Mouse (Mus musculus) limb, embryonic 10.5 days (tissue): ENCODE data around the gene Sbk2. TPM values are rescaled to one million over a fixed set of nuclear protein-coding genes. Genes with fewer than 3 reads are reported as not detected.
A peak's percentile ranks its signal among the peaks of the same experiment; 100 is the strongest.

Experiments
- DNase-seq: peaks from one replicate; pipeline ENCODE4 v3.0.0-alpha.2; 2017; ENCODE audit warnings: low spot score
- H3K27ac ChIP-seq: fragments of 300-500 bp; sonication (generic); 2 replicates; pipeline ENCODE4 v1.5.1; 2016; ENCODE audit warnings: mild to moderate bottlenecking
- H3K27me3 ChIP-seq: fragments of 300-500 bp; sonication (generic); 2 replicates; pipeline ENCODE4 v1.6.1; 2016; ENCODE audit warnings: low read depth, mild to moderate bottlenecking; ENCODE audit not compliant: poor library complexity, severe bottlenecking
- H3K36me3 ChIP-seq: fragments of 300-500 bp; sonication (generic); 2 replicates; pipeline ENCODE4 v1.6.1; 2016; ENCODE audit warnings: mild to moderate bottlenecking, moderate library complexity
- H3K4me1 ChIP-seq: fragments of 300-500 bp; sonication (generic); 2 replicates; pipeline ENCODE4 v1.6.1; 2016
- H3K4me3 ChIP-seq: fragments of 300-500 bp; sonication (generic); 2 replicates; pipeline ENCODE4 v1.5.1; 2016; ENCODE audit warnings: mild to moderate bottlenecking, moderate library complexity
- H3K9me3 ChIP-seq: fragments of 300-500 bp; sonication (generic); replicated peaks from 2 replicates; pipeline ENCODE4 v1.6.1; 2016; ENCODE audit warnings: mild to moderate bottlenecking
- WGBS: fragments of 180-500 bp; shearing (Covaris S2); methylation state at CpG from one replicate; pipeline ENCODE4 v1.1.7; 2016; 5-methylcytosine and 5-hydroxymethylcytosine counted together
- polyA plus RNA-seq: library from polyadenylated mRNA; unstranded; fragments of >200 nt; fragmentation: Nextera tagmentation; extraction: Ambion mirVana; gene quantifications from 2 replicates; pipeline ENCODE4 v1.2.1, GENCODE M21; 2016

Gene Sbk2
- polyA plus RNA-seq, 1 experiment from 2014 or later: 0.10 TPM

GRCm38 (mm10) chr7:4943223-4943815 lies 20.9 kb downstream of the Sbk2 start:
- no peaks in the 10 kb centered on the region for H3K27me3 ChIP-seq
- WGBS: 21% methylated on average over 15 of the region's 15 CpGs
- H3K4me1 ChIP-seq: peaks cover 4% of the 10 kb centered on the region
- DNase-seq: peak; percentile 91
- peak overlapping the region; percentile 43 for H3K4me3 ChIP-seq
- H3K36me3 ChIP-seq: no peaks in the 10 kb centered on the region
- H3K27ac ChIP-seq: peak overlapping the region; percentile 69
- no peaks in the 10 kb centered on the region for H3K9me3 ChIP-seq

GRCm38 (mm10) chr7:4942673-4943072 lies 21.5 kb downstream of the Sbk2 start:
- Histone ChIP-seq H3K27ac (no peak overlapping the region), H3K36me3 (no peaks in the 10 kb centered on the region), H3K27me3 (no peaks in the 10 kb centered on the region), H3K9me3 (no peaks in the 10 kb centered on the region), H3K4me3 (no peak overlapping the region), H3K4me1 (peaks cover 4% of the 10 kb centered on the region)
- DNase-seq: no peak
- 61% methylated on average over 5 of the region's 5 CpGs for WGBS

GRCm38 (mm10) chr7:4940068-4940479 lies 24.1 kb downstream of the Sbk2 start:
- DNase-seq: peak; percentile 91
- no peak overlapping the region for H3K4me3 ChIP-seq
- 20% methylated on average over 9 of the region's 9 CpGs for WGBS
- H3K27me3 ChIP-seq: no peaks in the 10 kb centered on the region
- H3K4me1 ChIP-seq: peaks cover 4% of the 10 kb centered on the region
- no peaks in the 10 kb centered on the region for H3K36me3 ChIP-seq
- no peaks in the 10 kb centered on the region for H3K9me3 ChIP-seq
- no peak overlapping the region for H3K27ac ChIP-seq

GRCm38 (mm10) chr7:4938456-4938855 lies 25.8 kb downstream of the Sbk2 start:
- peak; percentile 79 for DNase-seq
- no peak overlapping the region for H3K27ac ChIP-seq
- H3K4me3 ChIP-seq: no peak overlapping the region
- no peaks in the 10 kb centered on the region for H3K27me3 ChIP-seq
- no peaks in the 10 kb centered on the region for H3K36me3 ChIP-seq
- WGBS: 41% methylated on average over 2 of the region's 2 CpGs
- H3K4me1 ChIP-seq: peaks cover 2% of the 10 kb centered on the region
- H3K9me3 ChIP-seq: no peaks in the 10 kb centered on the region

GRCm38 (mm10) chr7:4937392-4937791 lies 26.8 kb downstream of the Sbk2 start:
- Histone ChIP-seq H3K4me1 (no peaks in the 10 kb centered on the region), H3K36me3 (no peaks in the 10 kb centered on the region), H3K9me3 (no peaks in the 10 kb centered on the region), H3K27ac (no peak overlapping the region), H3K4me3 (no peak overlapping the region), H3K27me3 (no peaks in the 10 kb centered on the region)
- 80% methylated on average over 11 of the region's 11 CpGs for WGBS
- DNase-seq: no peak

- no peak for DNase-seq
- 84% methylated on average over 10 of the region's 10 CpGs for WGBS
- Histone ChIP-seq H3K36me3 (no peaks in the 10 kb centered on the region), H3K9me3 (no peaks in the 10 kb centered on the region), H3K4me3 (no peak overlapping the region), H3K27me3 (no peaks in the 10 kb centered on the region), H3K27ac (0 out of 2 replicates have a peak overlapping the region, but pooled peaks have one; percentile 2), H3K4me1 (no peaks in the 10 kb centered on the region)
These were observed 27.4 kb downstream of the Sbk2 start for GRCm38 (mm10) chr7:4936832-4937231.

GRCm38 (mm10) chr7:4934160-4934914 lies 29.9 kb downstream of the Sbk2 start:
- DNase-seq: no peak
- H3K27me3 ChIP-seq: no peaks in the 10 kb centered on the region
- 81% methylated on average over 4 of the region's 4 CpGs for WGBS
- no peaks in the 10 kb centered on the region for H3K36me3 ChIP-seq
- H3K4me1 ChIP-seq: no peaks in the 10 kb centered on the region
- no peak overlapping the region for H3K4me3 ChIP-seq
- H3K27ac ChIP-seq: no peak overlapping the region
- no peaks in the 10 kb centered on the region for H3K9me3 ChIP-seq

- no peaks in the 10 kb centered on the region for H3K9me3 ChIP-seq
- no peak overlapping the region for H3K4me3 ChIP-seq
- H3K4me1 ChIP-seq: peaks cover 3% of the 10 kb centered on the region; the same call in 1 of the 2 replicates
- no peaks in the 10 kb centered on the region for H3K36me3 ChIP-seq
- no peaks in the 10 kb centered on the region for H3K27me3 ChIP-seq
- WGBS: 78% methylated on average over 12 of the region's 12 CpGs
- no peak for DNase-seq
- H3K27ac ChIP-seq: no peak overlapping the region
These were observed 31.1 kb downstream of the Sbk2 start for GRCm38 (mm10) chr7:4933103-4933502.

GRCm38 (mm10) chr7:4928323-4928722 lies 35.9 kb downstream of the Sbk2 start:
- 61% methylated on average over 17 of the region's 17 CpGs for WGBS
- H3K4me1 ChIP-seq: peaks cover 51% of the 10 kb centered on the region

GRCm38 (mm10) chr7:4927711-4928110 lies 36.5 kb downstream of the Sbk2 start:
- H3K9me3 ChIP-seq: no peaks in the 10 kb centered on the region
- no peak for DNase-seq
- H3K36me3 ChIP-seq: no peaks in the 10 kb centered on the region
- WGBS: 66% methylated on average over 8 of the region's 8 CpGs
- peak overlapping the region; percentile 89 for H3K27ac ChIP-seq
- no peaks in the 10 kb centered on the region for H3K27me3 ChIP-seq
- H3K4me1 ChIP-seq: peaks cover 57% of the 10 kb centered on the region
- no peak overlapping the region for H3K4me3 ChIP-seq

More at GRCm38 (mm10) chr7:4928323-4928722, 35.9 kb downstream of the Sbk2 start:
- H3K27me3 ChIP-seq: no peaks in the 10 kb centered on the region
- no peaks in the 10 kb centered on the region for H3K36me3 ChIP-seq
- no peak overlapping the region for H3K4me3 ChIP-seq
- no peaks in the 10 kb centered on the region for H3K9me3 ChIP-seq
- peak overlapping the region; percentile 39; the same call in 1 of the 2 replicates for H3K27ac ChIP-seq
- DNase-seq: no peak

GRCm38 (mm10) chr7:4926849-4927248 lies 37.4 kb downstream of the Sbk2 start:
- Histone ChIP-seq H3K36me3 (no peaks in the 10 kb centered on the region), H3K4me3 (peak overlapping the region; percentile 9; the same call in 1 of the 2 replicates), H3K4me1 (peaks cover 66% of the 10 kb centered on the region), H3K9me3 (no peaks in the 10 kb centered on the region), H3K27me3 (no peaks in the 10 kb centered on the region), H3K27ac (peak overlapping the region; percentile 89)
- 66% methylated on average over 16 of the region's 16 CpGs for WGBS
- DNase-seq: no peak

GRCm38 (mm10) chr7:4925441-4926381 lies 38.5 kb downstream of the Sbk2 start, which contains the start of gene Ssc5d:
TSS of gene Ssc5d (plus strand) at chr7:4925785.
- peaks cover 11% of the 10 kb centered on the region for H3K36me3 ChIP-seq
- DNase-seq: peak; percentile 60
- H3K27ac ChIP-seq: peak within 1 kb of the TSS; percentile 89
- peaks cover 77% of the 10 kb centered on the region for H3K4me1 ChIP-seq
- H3K4me3 ChIP-seq: peak within 1 kb of the TSS; percentile 56
- H3K9me3 ChIP-seq: no peaks in the 10 kb centered on the region
- H3K27me3 ChIP-seq: no peaks in the 10 kb centered on the region
- WGBS: 11% methylated on average over 6 of the region's 6 CpGs
